Mouse (Mus musculus) liver, embryonic 12.5 days (tissue): Measurements from ENCODE around the gene Terb2. TPM values are rescaled to one million over a fixed set of nuclear protein-coding genes. Genes with fewer than 3 reads are reported as not detected.

ENCODE experiments used
- polyA plus RNA-seq: library from polyadenylated mRNA; unstranded; fragments of >200 nt; fragmentation: Nextera tagmentation; extraction: Ambion mirVana; gene quantifications from 2 replicates; pipeline ENCODE4 v1.2.1, GENCODE M21; 2016

The Terb2 gene
- polyA plus RNA-seq, 1 experiment from 2014 or later, result not detected

Other genes with a start within 250 kb of the Terb2 start
- gene Ctdspl2, start 230.3 kb upstream of the Terb2 start, polyA plus RNA-seq, result 26.7 and 30.5 TPM in 2 replicates
- gene Mageb3, start 230.2 kb upstream of the Terb2 start, polyA plus RNA-seq, result 0.05 and 0.10 TPM in 2 replicates
- gene Eif3j1, start 157.7 kb upstream of the Terb2 start, polyA plus RNA-seq, result 16.4 and 17.0 TPM in 2 replicates
- 5.8 and 6.2 TPM in 2 replicates for gene Spg11, start 67.9 kb upstream of the Terb2 start, polyA plus RNA-seq
- gene B2m, start 38.6 kb upstream of the Terb2 start, polyA plus RNA-seq, result 273 and 281 TPM in 2 replicates
- gene Trim69, start 25.6 kb upstream of the Terb2 start, polyA plus RNA-seq, result 0.07 TPM in 1 of 2 replicates, not detected in the other
- 0.05 TPM in 1 of 2 replicates, not detected in the other for gene Patl2, start 83 bp upstream of the Terb2 start, polyA plus RNA-seq
- 159 and 163 TPM in 2 replicates for gene Sord, start 48.5 kb downstream of the Terb2 start, polyA plus RNA-seq
- gene Duox2, start 112.2 kb downstream of the Terb2 start, polyA plus RNA-seq, result not detected in 2 replicates
- not detected in 2 replicates for gene Duoxa2, start 112.6 kb downstream of the Terb2 start, polyA plus RNA-seq
- not detected in 2 replicates for gene Duoxa1, start 127.5 kb downstream of the Terb2 start, polyA plus RNA-seq
- gene Duox1, start 129.4 kb downstream of the Terb2 start, polyA plus RNA-seq, result not detected in 2 replicates
- 2.0 TPM in 2 replicates for gene Shf, start 182.9 kb downstream of the Terb2 start, polyA plus RNA-seq
- 0.31 and 0.35 TPM in 2 replicates for gene Slc28a2, start 240.2 kb downstream of the Terb2 start, polyA plus RNA-seq